Mouse (Mus musculus) cerebral cortex, adult 2 months (tissue): ENCODE results near the gene Lrrc4b.

ENCODE experiments used
- WGBS: fragments of 180-500 bp; shearing (Covaris S2); methylation state at CpG from one replicate; pipeline ENCODE4 v1.1.7; 2018; 5-methylcytosine and 5-hydroxymethylcytosine counted together

Gene Lrrc4b

DNA sequence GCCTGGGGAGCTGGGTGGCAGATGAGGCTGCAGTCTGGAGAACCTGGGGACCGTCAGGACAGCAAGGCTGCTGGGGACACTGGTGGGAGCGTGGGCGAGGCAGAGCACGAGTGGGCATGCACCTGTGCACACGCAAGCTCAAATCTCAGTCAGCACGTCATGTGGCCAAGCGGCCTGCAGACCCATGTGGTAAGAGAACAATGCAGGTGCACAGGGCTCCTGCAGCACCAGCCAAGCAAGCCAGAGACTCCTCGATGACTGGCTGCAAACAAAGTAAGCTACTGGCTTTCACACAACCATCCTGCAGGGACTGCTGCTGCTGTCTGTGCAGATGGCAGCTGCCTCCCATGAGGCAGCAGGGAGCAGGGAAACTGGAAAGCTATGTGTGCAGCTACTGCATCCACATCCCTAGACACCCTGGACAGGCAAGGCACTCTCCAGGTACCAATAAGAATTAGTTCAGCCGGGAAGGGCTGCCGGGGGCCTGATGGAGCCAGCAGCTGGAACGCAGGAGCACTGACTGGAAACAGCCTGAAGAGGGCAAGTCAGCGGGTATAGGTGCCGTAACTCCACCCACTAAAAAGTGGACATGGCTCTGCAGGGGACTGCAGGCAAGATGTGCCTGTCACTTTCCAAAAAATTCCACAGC, 58.2 kb downstream of the Lrrc4b start:
- 45% methylated on average over 13 of the region's 13 CpGs for WGBS

GRCm38 (mm10) chr7:44487936-44488335, 59.1 kb downstream of the Lrrc4b start:
- 87% methylated on average over 7 of the region's 7 CpGs for WGBS

GRCm38 (mm10) chr7:44488545-44488944, 59.7 kb downstream of the Lrrc4b start:
- 82% methylated on average over 8 of the region's 8 CpGs for WGBS

DNA sequence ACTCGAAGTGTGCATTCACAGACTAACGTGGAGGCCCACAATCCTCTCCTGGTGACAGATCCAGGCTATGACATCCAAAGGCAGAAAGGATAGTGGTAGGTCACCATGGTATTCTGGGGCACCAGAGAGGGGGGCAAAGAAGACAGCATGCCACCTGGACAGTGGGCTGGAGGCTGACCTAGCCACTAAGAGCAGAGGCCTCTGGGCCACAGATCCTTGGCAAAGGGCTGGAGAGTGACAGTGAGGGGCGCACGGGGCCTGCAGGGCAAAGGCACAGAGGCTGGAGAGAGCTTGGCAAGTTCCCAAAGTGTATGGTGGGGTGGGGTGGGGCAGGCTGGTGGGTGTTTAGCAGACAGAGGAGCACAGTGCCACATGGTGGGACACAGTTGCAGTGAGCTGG, 61.5 kb downstream of the Lrrc4b start:
- WGBS = 79% methylated on average over 4 of the region's 4 CpGs

- 95% methylated on average over 5 of the region's 5 CpGs for WGBS
Measured at GRCm38 (mm10) chr7:44491391-44491790, 62.6 kb downstream of the Lrrc4b start.

- 95% methylated on average over 21 of the region's 21 CpGs for WGBS
Measured at GRCm38 (mm10) chr7:44492166-44492826, 63.5 kb downstream of the Lrrc4b start.

- WGBS = 86% methylated on average over 12 of the region's 12 CpGs
Measured at GRCm38 (mm10) chr7:44494681-44495080, 65.9 kb downstream of the Lrrc4b start.

- 52% methylated on average over 7 of the region's 7 CpGs for WGBS
Measured at GRCm38 (mm10) chr7:44495086-44495485, 66.3 kb downstream of the Lrrc4b start.

DNA sequence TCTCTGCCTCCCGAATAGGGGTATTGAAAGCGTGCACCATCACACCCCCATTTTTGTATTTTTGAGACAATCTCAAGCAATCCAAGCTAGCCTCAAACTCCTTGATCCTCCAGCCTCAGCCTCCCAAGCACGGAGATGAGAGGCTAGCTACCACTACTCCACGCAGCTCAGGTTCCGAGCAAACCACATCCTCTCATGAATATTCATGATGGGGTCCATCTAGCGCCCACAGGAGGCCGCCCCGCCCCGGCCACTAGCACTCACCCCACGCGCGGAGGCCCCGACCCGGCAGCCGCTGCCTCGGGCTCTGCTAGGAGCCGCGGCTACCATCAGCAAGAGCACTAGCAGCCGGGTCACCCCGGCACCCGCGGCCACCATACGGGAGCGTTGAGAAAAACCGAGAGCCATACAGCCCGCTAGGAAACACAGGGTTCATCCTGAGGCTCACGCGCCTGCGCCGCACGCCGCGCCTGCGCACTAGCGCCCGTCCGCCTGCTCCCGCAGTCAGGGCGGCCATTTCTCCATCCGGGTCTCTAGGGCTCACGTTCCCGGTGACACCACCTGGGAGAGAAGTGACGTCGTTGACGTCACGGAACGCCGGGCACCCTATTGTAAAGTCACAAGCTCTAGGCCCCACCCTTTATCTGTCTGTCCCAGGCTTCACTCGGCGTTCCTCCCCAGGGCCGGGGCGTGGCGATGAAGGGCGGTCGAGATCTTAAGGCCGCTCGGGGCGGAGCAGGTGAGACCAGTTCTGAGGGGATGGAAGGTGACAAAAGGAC, 67.4 kb downstream of the Lrrc4b start, which contains the start of the genes Emc10 and Fam71e1:
Gene Emc10, minus strand, starts transcription at position 538 of the 779 bp plus-strand sequence.
Gene Fam71e1, plus strand, starts transcription at position 590 of the 779 bp plus-strand sequence.
- WGBS = under 1% methylated on average over 58 of the region's 58 CpGs

GRCm38 (mm10) chr7:44496771-44497109, 67.9 kb downstream of the Lrrc4b start:
- WGBS = 2% methylated on average over 26 of the region's 26 CpGs

- WGBS = 88% methylated on average over 10 of the region's 10 CpGs
Measured at GRCm38 (mm10) chr7:44497361-44498055, 68.7 kb downstream of the Lrrc4b start.

DNA sequence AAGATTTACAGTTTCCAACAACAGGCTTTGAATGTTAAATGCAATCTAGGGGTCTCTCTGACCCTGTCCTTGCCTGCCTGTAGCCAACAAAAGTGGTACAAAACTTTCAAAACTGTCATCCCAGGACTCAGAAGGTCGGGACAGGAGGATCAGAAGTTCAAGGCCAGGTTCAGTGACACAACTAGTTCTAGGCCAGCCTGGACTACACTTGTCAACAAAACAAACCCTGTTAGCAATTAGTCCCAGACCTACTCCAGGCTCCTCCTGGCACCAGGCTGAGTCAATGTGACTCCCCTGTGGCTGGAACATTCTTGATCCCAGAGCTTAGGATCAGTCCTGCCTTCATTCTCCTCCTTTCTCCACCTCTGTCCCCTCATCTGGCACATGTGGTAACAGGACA, 70.1 kb downstream of the Lrrc4b start:
- WGBS = 69% methylated on average over 1 of the region's 1 CpGs

GRCm38 (mm10) chr7:44500046-44500445, 71.2 kb downstream of the Lrrc4b start:
- WGBS = 62% methylated on average over 20 of the region's 20 CpGs

GRCm38 (mm10) chr7:44501563-44502115, 72.8 kb downstream of the Lrrc4b start:
- WGBS = 31% methylated on average over 5 of the region's 5 CpGs
